Mouse (Mus musculus) hematopoietic stem cell, adult 5-6 weeks (primary cell): Measurements from ENCODE around the gene Gpc5. TPM values are rescaled to one million over a fixed set of nuclear protein-coding genes. Genes with fewer than 3 reads are reported as not detected.

ENCODE experiments used
- ATAC-seq, 2 experiments: fragments of 125-278 bp in 1 of 2; replicated peaks in 1 of 2; 2 replicates each; pipeline ENCODE4 v1.8.0; 2016 to 2017; ENCODE audit warnings: inconsistent platforms in 2 of 2, mild to moderate bottlenecking in 2 of 2, moderate number of reproducible peaks in 2 of 2, low read depth in 1 of 2, moderate TSS enrichment in 1 of 2; ENCODE audit not compliant: low FRiP score in 2 of 2, poor library complexity in 2 of 2, severe bottlenecking in 2 of 2, insufficient read depth in 1 of 2, low TSS enrichment in 1 of 2
- total RNA-seq: library from RNA; stranded (forward); fragments of 172-1452, 232-1000 nt; gene quantifications from 2 replicates; pipeline ENCODE4 v1.2.3, GENCODE M21; 2017

The Gpc5 gene
- total RNA-seq, 1 experiment from 2014 or later: not detected

DNA sequence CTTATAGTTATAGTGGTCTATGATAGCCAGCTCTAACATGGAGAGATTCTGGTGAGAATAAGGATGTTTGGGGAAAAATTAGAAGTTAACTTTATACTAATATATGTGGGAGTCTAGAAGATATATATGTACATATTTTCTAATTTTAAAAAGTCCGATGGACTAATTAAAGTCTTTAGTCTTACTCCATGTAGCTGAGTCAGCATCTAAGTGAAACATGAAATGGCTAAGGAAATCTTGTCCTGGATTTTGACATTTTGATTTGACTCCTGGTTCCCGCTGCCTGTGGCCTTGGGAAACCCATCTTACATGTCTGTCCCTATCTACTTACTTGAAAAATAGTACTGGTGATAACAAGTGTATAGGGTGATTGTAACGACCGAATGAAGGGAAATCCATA is 1.5 kb upstream of the Gpc5 start:
- ATAC-seq: no peak

GRCm38 (mm10) chr14:115092510-115092909 is 495 bp downstream of the Gpc5 start:
- ATAC-seq: peak; percentile 2 to 11; a peak in 2 of 4 replicates

GRCm38 (mm10) chr14:115092952-115093351 is 937 bp downstream of the Gpc5 start:
- 0 out of 4 replicates have a peak, but pooled peaks of 1 of the 2 experiments have one; percentile 1 for ATAC-seq

- no peak for ATAC-seq
Observed at GRCm38 (mm10) chr14:115100617-115101299, 8.7 kb downstream of the Gpc5 start.

DNA sequence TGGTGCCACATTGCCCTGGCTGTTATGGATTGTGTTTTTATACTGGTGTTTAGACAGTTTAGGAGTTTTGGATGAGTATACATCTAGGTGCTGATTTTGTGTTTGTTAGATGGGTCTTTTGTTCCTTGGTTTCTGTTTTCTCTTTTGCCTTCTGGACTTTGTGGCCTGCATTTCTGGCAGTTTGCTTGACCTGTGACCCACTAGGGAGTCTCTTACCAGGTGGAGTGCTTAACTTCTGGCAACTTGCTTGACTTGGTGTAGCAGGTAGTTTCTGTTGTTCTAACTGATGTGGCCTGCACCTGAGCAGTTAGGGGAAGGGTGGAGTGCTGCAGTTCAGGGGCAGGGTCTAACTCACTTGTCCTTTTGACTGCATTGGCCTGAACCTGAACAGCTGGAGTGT is 14.3 kb downstream of the Gpc5 start:
- no peak for ATAC-seq

DNA sequence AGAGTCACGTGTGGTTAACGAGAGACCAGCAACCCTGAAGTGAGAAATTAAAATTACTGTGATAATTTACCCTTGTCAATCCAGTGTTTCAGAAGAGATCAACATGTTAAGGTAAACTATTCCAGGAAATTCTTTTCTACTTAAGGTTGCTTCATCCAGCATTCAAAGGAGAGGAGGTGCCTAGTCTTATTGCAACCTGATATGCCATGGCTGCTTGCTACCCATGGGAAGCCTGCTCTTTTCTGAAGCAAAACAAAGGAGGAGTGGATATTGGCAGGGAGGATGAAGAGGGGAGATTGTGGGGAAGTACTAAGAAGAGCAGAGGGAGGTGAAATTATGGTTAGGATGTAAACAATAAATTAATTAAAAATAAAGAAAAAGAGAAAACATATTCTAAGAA is 15.5 kb downstream of the Gpc5 start:
- no peak for ATAC-seq

DNA sequence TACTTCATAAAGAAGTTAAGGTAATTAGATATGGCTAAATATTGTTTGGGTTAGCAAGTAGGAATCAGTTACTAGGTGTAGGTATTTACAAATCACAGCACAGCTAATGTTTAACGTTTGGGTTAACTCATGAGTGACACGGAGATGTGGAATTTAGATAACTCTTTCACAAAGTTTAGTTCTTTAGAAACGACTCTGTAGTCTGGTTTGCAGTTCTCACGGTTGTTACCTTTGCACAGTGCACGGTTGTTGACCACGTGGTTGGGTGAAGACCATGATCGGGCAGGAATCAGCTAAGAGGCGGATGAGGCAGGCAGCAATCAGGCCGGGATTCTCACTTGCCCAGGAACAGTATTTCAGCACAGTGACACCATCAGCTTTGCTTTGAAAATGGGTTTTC is 26.6 kb downstream of the Gpc5 start:
- no peak for ATAC-seq

GRCm38 (mm10) chr14:115148821-115149220 is 56.8 kb downstream of the Gpc5 start:
- ATAC-seq: no peak

- no peak for ATAC-seq
Observed at GRCm38 (mm10) chr14:115156597-115156996, 64.6 kb downstream of the Gpc5 start.

DNA sequence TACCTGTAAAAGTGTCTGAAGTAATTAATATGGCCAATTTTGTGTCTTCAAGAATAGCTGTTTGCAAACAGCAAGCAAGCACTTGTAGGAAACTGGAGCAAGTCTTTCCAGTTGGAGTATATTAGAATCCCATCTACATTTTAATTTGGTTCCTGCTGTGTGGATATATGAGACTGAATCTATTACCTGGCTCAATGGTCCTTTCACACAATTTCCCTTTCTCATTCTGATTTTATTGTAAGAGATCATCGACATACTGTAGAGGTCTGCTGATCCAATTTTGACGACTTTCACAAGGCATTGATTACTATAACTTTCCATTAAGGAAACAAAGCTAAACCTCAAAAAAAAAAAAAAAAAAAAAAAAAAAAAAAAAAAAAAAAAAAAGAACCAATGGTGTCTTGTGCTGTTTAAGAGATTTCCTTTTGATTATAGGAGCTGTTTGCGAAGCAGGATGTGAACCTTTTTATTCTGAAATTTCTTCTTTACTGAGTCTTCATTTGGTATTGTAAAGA is 85.4 kb downstream of the Gpc5 start:
- ATAC-seq: no peak

DNA sequence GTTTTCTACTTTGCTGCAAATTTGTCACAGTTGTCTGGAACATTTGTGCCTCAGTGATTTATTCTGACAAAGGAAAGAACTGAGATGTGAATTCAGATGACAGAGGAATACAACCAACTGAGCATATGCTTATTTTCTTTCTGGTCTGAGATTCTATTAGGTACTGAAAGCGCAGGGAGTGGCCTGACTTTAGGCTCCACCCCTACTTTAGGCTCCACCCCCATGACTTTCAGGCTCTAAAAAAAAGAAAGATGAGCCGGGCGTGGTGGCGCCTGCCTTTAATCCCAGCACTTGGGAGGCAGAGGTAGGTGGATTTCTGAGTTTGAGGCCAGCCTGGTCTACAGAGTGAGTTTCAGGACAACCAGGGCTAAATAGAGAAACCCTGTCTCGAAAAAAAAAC is 87.9 kb downstream of the Gpc5 start:
- no peak for ATAC-seq

DNA sequence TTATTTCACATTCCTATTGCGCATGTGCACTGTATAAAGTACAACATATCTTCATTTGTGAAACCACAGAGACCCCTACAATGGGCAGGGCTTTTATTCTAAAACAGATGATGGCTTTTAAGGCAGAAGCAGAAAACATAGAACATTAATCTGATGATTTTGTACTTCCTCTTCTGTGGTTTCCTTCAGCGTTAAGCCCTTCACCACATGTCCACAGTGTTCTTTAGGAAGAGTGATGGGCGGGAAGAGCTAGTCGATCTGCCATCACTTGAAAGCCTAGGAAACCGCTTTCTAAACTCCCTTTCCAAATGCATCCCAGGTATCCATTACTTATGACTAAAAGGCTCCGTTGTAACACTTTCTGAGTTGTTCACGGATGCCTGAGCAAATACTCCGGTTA is 96.2 kb downstream of the Gpc5 start:
- peak; percentile 96 for ATAC-seq

- no peak for ATAC-seq
Observed at GRCm38 (mm10) chr14:115228075-115228474, 136.1 kb downstream of the Gpc5 start.

DNA sequence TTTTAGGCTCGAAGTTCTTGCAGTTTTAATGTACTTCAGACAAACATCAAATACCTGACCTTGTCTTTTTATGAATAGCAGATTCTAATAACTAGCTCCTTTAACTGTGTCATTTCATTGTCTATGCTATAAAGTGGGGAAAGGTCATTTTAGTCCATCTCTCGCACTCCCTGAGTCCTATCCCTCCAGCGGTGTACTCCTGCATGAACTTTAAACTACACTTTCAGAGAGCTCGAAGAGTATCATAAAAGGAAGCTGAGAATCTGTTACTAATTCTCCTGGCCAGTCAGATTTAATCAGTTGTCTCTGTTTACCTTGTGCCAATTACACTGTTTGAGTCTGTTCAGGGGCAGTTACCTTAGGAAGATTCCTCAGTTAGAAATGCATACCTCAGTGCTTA is 144.4 kb downstream of the Gpc5 start:
- no peak for ATAC-seq

DNA sequence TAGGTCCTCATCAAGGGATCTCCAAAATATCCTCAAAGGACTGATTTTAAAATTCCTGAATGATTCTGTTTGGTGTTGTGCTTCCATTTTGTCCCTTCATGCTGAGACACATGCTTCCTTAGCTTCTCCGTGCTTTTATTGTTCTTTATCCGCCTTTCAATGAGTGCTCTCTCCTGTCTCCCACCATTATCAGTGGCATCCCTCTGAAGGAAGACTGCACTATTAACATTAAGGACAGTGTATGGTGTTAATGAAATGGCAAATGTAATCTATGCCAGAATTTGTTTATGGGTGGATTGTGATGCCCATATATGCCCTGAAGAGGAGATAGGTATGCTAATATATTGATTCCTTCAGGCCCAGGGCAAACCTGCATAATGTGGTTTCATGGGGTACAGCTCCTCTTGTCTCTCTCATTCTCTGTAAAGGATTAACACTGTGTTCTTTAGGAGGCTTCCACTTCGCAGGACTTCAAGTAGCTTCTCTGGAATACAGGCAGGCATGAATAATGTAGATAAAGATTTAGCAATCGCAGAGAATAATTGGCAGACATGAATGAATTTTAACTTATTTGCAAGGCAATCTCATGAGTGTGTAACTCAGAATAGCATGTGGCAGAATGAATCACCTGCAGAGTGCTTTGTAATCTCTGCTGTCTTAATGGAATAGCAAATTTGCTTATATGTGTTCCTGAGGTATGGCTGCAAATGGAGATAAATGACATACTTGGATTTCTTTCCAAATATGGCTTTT is 148.8 kb downstream of the Gpc5 start:
- ATAC-seq: no peak

- peak; percentile 85 to 92 for ATAC-seq
Observed at GRCm38 (mm10) chr14:115250537-115250936, 158.5 kb downstream of the Gpc5 start.

DNA sequence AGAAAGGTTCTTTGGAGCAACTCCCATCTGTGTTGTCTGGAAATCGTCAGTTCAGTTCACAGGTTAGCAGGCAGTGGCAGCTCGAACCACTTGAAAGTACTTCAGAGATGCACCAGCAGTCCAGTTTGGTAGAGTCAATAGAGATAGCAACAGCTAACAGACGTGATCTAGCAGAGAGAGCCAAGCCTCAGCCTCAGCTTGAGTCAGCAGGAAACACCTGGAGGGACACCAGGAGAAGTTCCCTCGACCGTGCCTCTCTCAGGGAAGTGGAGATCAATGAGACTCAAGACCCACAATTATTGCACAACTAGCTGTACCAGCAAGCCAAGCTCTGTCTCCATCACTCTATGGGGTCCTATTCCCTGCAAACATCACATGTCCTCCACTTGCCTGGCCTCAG is 159.8 kb downstream of the Gpc5 start:
- ATAC-seq: peak; percentile 66 to 80

GRCm38 (mm10) chr14:115253155-115253554 is 161.1 kb downstream of the Gpc5 start:
- ATAC-seq: no peak

DNA sequence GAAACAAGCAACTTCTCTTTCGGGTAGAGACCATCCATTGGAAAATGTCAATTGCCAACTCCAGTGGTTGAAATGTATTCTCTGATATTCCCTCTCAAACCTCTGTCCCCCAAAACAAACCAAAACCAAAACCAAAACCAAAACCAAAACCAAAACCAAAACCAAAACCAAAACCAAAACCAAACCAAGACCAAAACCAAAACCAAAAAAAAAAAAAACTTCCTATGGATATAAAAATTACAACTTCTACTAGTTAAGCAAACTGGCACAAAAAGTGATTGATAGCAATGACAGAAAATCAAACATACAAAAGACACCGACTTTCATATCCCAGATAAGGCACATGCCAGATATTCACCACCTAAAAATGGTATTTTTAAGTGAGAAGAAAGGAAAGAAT is 161.7 kb downstream of the Gpc5 start:
- no peak for ATAC-seq
